Mouse (Mus musculus) midbrain, embryonic 15.5 days (tissue): ENCODE data around the gene Rab11fip3. TPM values are rescaled to one million over a fixed set of nuclear protein-coding genes. Genes with fewer than 3 reads are reported as not detected.

Source experiments
- ATAC-seq: fragments of 200-750 bp; cut with Nextera tagmentation; replicated peaks from 2 replicates; pipeline ENCODE4 v1.8.0; 2017; ENCODE audit warnings: moderate TSS enrichment
- H3K27ac ChIP-seq: fragments of 300-500 bp; sonication (generic); 2 replicates; pipeline ENCODE4 v1.5.1; 2015; ENCODE audit warnings: mild to moderate bottlenecking, inconsistent platforms
- H3K27me3 ChIP-seq: fragments of 300-500 bp; sonication (generic); replicated peaks from 2 replicates; pipeline ENCODE4 v1.6.1; 2015; ENCODE audit warnings: inconsistent platforms
- H3K36me3 ChIP-seq: fragments of 300-500 bp; sonication (generic); replicated peaks from 2 replicates; pipeline ENCODE4 v1.6.1; 2015; ENCODE audit warnings: inconsistent platforms
- H3K4me1 ChIP-seq: fragments of 300-500 bp; sonication (generic); 2 replicates; pipeline ENCODE4 v1.6.1; 2015; ENCODE audit warnings: inconsistent platforms
- H3K4me2 ChIP-seq: fragments of 300-500 bp; sonication (generic); 2 replicates; pipeline ENCODE4 v1.6.1; 2015; ENCODE audit warnings: inconsistent platforms, mild to moderate bottlenecking, moderate library complexity
- H3K4me3 ChIP-seq: fragments of 300-500 bp; sonication (generic); 2 replicates; pipeline ENCODE4 v1.5.1; 2015; ENCODE audit warnings: mild to moderate bottlenecking, inconsistent platforms
- H3K9ac ChIP-seq: fragments of 300-500 bp; sonication (generic); 2 replicates; pipeline ENCODE4 v1.6.1; 2015; ENCODE audit warnings: mild to moderate bottlenecking, inconsistent platforms
- H3K9me3 ChIP-seq: fragments of 300-500 bp; sonication (generic); 2 replicates; pipeline ENCODE4 v1.6.1; 2016; ENCODE audit warnings: inconsistent platforms
- WGBS: fragments of 180-500 bp; shearing (Covaris S2); methylation state at CpG from one replicate; pipeline ENCODE4 v1.1.7; 2015; ENCODE audit warnings: mixed read lengths; 5-methylcytosine and 5-hydroxymethylcytosine counted together
- polyA plus RNA-seq: library from polyadenylated mRNA; unstranded; fragments of >200 nt; fragmentation: Nextera tagmentation; extraction: Ambion mirVana; gene quantifications from 2 replicates; pipeline ENCODE4 v1.2.1, GENCODE M21; 2015

The Rab11fip3 gene
- polyA plus RNA-seq, 1 experiment from 2014 or later = 32.6 TPM

- peaks cover 30% of the 10 kb centered on the region for H3K4me1 ChIP-seq
- H3K9me3 ChIP-seq = no peaks in the 10 kb centered on the region
- no peak for ATAC-seq
- H3K27ac ChIP-seq = no peak overlapping the region
- peak overlapping the region; percentile 83 for H3K4me3 ChIP-seq
- peak overlapping the region; percentile 93; the same call in 1 of the 2 replicates for H3K9ac ChIP-seq
- no peaks in the 10 kb centered on the region for H3K36me3 ChIP-seq
- 0 out of 2 replicates have a peak, but pooled peaks cover 3% of the 10 kb centered on the region for H3K27me3 ChIP-seq
- WGBS = 38% methylated on average over 6 of the region's 6 CpGs
- H3K4me2 ChIP-seq = peak overlapping the region; percentile 98
Observed at GRCm38 (mm10) chr17:26070136-26070535, 781 bp upstream of the Rab11fip3 start.

GRCm38 (mm10) chr17:26068024-26068830 lies 1.1 kb downstream of the Rab11fip3 start:
- H3K27ac ChIP-seq = peak overlapping the region; percentile 91
- 0 out of 2 replicates have a peak, but pooled peaks cover 2% of the 10 kb centered on the region for H3K36me3 ChIP-seq
- H3K4me1 ChIP-seq = peaks cover 50% of the 10 kb centered on the region
- 0 out of 2 replicates have a peak, but pooled peaks cover 3% of the 10 kb centered on the region for H3K27me3 ChIP-seq
- 1% methylated on average over 44 of the region's 44 CpGs for WGBS
- H3K4me2 ChIP-seq = peak overlapping the region; percentile 98
- H3K9ac ChIP-seq = peak overlapping the region; percentile 93
- H3K4me3 ChIP-seq = peak overlapping the region; percentile 83
- peak; percentile 48; the same call in 1 of the 2 replicates for ATAC-seq
- no peaks in the 10 kb centered on the region for H3K9me3 ChIP-seq

GRCm38 (mm10) chr17:26066488-26067020 lies 2.8 kb downstream of the Rab11fip3 start:
- 90% methylated on average over 7 of the region's 7 CpGs for WGBS
- ATAC-seq = no peak
- H3K4me1 ChIP-seq = peaks cover 65% of the 10 kb centered on the region
- peak overlapping the region; percentile 93 for H3K9ac ChIP-seq
- peak overlapping the region; percentile 83 for H3K4me3 ChIP-seq
- 0 out of 2 replicates have a peak, but pooled peaks cover 3% of the 10 kb centered on the region for H3K27me3 ChIP-seq
- peak overlapping the region; percentile 98 for H3K4me2 ChIP-seq
- H3K9me3 ChIP-seq = no peaks in the 10 kb centered on the region
- H3K27ac ChIP-seq = no peak overlapping the region
- H3K36me3 ChIP-seq = peaks cover 9% of the 10 kb centered on the region; the same call in 1 of the 2 replicates

GRCm38 (mm10) chr17:26064916-26065315 lies 4.4 kb downstream of the Rab11fip3 start:
- Histone ChIP-seq H3K9ac (no peak overlapping the region), H3K4me2 (peak overlapping the region; percentile 98), H3K4me3 (0 out of 2 replicates have a peak overlapping the region, but pooled peaks have one; percentile 0), H3K4me1 (peaks cover 69% of the 10 kb centered on the region), H3K27me3 (no peaks in the 10 kb centered on the region), H3K36me3 (peaks cover 9% of the 10 kb centered on the region; the same call in 1 of the 2 replicates), H3K27ac (no peak overlapping the region), H3K9me3 (no peaks in the 10 kb centered on the region)
- ATAC-seq = no peak
- 70% methylated on average over 6 of the region's 6 CpGs for WGBS

GRCm38 (mm10) chr17:26057787-26058567 lies 11.4 kb downstream of the Rab11fip3 start:
- Histone ChIP-seq H3K27ac (no peak overlapping the region), H3K4me3 (no peak overlapping the region), H3K36me3 (peaks cover 20% of the 10 kb centered on the region), H3K9me3 (no peaks in the 10 kb centered on the region), H3K9ac (no peak overlapping the region), H3K4me1 (peaks cover 21% of the 10 kb centered on the region), H3K4me2 (no peak overlapping the region), H3K27me3 (no peaks in the 10 kb centered on the region)
- no peak for ATAC-seq
- WGBS = 85% methylated on average over 9 of the region's 9 CpGs

- Histone ChIP-seq H3K9me3 (no peaks in the 10 kb centered on the region), H3K9ac (no peak overlapping the region; the same call in 1 of the 2 replicates), H3K4me2 (no peak overlapping the region), H3K4me1 (peaks cover 14% of the 10 kb centered on the region), H3K27me3 (no peaks in the 10 kb centered on the region), H3K36me3 (peaks cover 15% of the 10 kb centered on the region), H3K27ac (no peak overlapping the region), H3K4me3 (no peak overlapping the region)
- WGBS = 91% methylated on average over 8 of the region's 8 CpGs
- no peak for ATAC-seq
Observed at GRCm38 (mm10) chr17:26057278-26057677, 12.1 kb downstream of the Rab11fip3 start.

GRCm38 (mm10) chr17:26055164-26055563 lies 14.2 kb downstream of the Rab11fip3 start:
- H3K9me3 ChIP-seq = no peaks in the 10 kb centered on the region
- 48% methylated on average over 6 of the region's 6 CpGs for WGBS
- no peak overlapping the region for H3K4me2 ChIP-seq
- no peak for ATAC-seq
- H3K27ac ChIP-seq = no peak overlapping the region
- peaks cover 13% of the 10 kb centered on the region; the same call in 1 of the 2 replicates for H3K36me3 ChIP-seq
- no peaks in the 10 kb centered on the region for H3K27me3 ChIP-seq
- H3K9ac ChIP-seq = no peak overlapping the region
- no peak overlapping the region for H3K4me3 ChIP-seq
- H3K4me1 ChIP-seq = peaks cover 2% of the 10 kb centered on the region; the same call in 1 of the 2 replicates

- Histone ChIP-seq H3K9me3 (no peaks in the 10 kb centered on the region), H3K36me3 (peaks cover 11% of the 10 kb centered on the region; the same call in 1 of the 2 replicates), H3K4me2 (no peak overlapping the region), H3K27me3 (no peaks in the 10 kb centered on the region), H3K27ac (no peak overlapping the region), H3K4me3 (no peak overlapping the region), H3K4me1 (no peaks in the 10 kb centered on the region), H3K9ac (no peak overlapping the region)
- no peak for ATAC-seq
- WGBS = 76% methylated on average over 17 of the region's 17 CpGs
Observed at GRCm38 (mm10) chr17:26054133-26054845, 15.1 kb downstream of the Rab11fip3 start.

GRCm38 (mm10) chr17:26052706-26053105 lies 16.6 kb downstream of the Rab11fip3 start:
- Histone ChIP-seq H3K4me2 (no peak overlapping the region), H3K36me3 (0 out of 2 replicates have a peak, but pooled peaks cover 6% of the 10 kb centered on the region), H3K9me3 (no peaks in the 10 kb centered on the region), H3K4me3 (no peak overlapping the region), H3K27me3 (no peaks in the 10 kb centered on the region), H3K4me1 (no peaks in the 10 kb centered on the region), H3K27ac (no peak overlapping the region), H3K9ac (no peak overlapping the region)
- ATAC-seq = no peak
- WGBS = 94% methylated on average over 4 of the region's 4 CpGs

GRCm38 (mm10) chr17:26052074-26052473 lies 17.3 kb downstream of the Rab11fip3 start:
- Histone ChIP-seq H3K4me2 (no peak overlapping the region), H3K4me3 (no peak overlapping the region), H3K27me3 (no peaks in the 10 kb centered on the region), H3K9me3 (no peaks in the 10 kb centered on the region), H3K9ac (no peak overlapping the region), H3K4me1 (0 out of 2 replicates have a peak, but pooled peaks cover under 1% of the 10 kb centered on the region), H3K36me3 (0 out of 2 replicates have a peak, but pooled peaks cover 6% of the 10 kb centered on the region), H3K27ac (no peak overlapping the region)
- 92% methylated on average over 4 of the region's 4 CpGs for WGBS
- ATAC-seq = no peak

GRCm38 (mm10) chr17:26048118-26048517 lies 21.2 kb downstream of the Rab11fip3 start:
- 93% methylated on average over 8 of the region's 8 CpGs for WGBS
- Histone ChIP-seq H3K27ac (no peak overlapping the region), H3K4me1 (peaks cover 25% of the 10 kb centered on the region; the same call in 1 of the 2 replicates), H3K4me3 (no peak overlapping the region), H3K9ac (no peak overlapping the region), H3K9me3 (no peaks in the 10 kb centered on the region), H3K4me2 (no peak overlapping the region), H3K27me3 (no peaks in the 10 kb centered on the region), H3K36me3 (no peaks in the 10 kb centered on the region)
- no peak for ATAC-seq
